Mouse (Mus musculus): ENCODE data around the gene Triml1.
A peak's percentile ranks its signal among the peaks of the same experiment; 100 is the strongest.

The Triml1 gene

DNA sequence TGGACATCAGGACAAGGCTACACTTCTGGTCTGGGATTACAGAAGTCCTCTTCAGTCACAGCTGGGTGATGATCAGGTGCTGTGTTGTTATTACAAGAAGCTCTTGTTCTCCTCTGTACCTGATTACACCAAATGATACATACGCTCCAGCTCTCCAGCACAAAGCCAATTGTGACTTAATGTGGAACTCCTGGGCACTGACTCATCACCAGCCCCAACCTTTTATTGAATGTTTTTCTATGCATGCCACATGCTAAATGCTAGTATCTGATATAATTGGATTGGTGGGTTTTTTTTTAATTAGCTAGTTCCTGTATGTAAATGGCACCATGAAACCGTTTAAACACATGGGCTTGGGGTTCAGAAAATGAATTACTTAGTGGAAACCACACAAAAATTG lies at the start of gene Triml1:
TSS of gene Triml1 (minus strand) at position 101 of the 400 bp plus-strand sequence.
- no peak for DNase-seq

DNA sequence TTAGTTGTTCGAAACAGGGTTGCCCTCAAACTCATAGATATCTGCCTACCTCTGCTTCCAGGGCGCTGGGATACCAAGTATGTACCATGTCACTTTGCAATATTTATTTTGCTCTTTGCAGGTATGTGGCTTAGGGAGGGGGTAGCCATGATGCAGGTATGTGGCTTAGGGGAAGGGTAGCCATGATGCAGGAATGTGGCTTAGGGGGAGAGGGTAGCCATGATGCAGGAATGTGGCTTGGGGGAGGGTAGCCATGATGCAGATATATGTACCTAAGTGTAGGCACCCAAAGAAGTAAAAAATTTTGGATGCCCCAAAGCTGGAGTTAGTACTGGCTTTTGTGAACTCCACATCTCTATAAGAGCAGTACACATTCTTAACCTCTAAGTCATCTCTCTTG lies 41.0 kb upstream of the Triml1 start:
- no peak for DNase-seq

DNA sequence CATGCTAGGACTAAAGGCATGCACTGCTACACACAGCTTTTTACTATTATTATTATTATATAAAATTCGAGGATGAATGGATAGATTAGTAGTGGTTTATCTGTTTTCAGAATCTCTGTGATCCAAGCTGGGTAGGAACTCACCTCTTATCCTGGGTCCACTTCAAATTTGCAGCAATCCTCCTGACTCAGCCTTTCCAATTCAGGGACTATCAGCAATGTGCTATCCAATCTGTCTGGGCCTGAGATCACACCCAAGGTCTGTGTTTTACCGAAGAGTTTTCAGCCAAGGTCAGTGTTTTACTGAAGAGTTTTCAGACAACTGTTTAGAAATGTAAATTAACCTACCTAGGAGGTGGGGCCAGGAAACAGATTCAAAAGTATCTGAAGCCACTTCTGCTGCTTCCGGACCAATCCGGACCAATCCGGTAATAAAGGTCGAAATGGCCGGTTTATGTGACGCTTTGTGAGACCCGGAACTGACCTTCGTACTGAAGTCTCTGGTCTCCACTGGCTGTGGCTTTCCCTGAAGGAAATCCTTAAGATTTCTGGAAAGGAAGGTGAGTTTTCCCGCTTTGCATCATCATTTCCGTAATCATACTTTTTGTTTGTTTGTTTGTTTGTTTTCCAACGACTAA lies 38.9 kb upstream of the Triml1 start, which contains the start of gene Triml2:
TSS of gene Triml2 (plus strand) at position 488 of the 637 bp plus-strand sequence.
- DNase-seq = no peak

DNA sequence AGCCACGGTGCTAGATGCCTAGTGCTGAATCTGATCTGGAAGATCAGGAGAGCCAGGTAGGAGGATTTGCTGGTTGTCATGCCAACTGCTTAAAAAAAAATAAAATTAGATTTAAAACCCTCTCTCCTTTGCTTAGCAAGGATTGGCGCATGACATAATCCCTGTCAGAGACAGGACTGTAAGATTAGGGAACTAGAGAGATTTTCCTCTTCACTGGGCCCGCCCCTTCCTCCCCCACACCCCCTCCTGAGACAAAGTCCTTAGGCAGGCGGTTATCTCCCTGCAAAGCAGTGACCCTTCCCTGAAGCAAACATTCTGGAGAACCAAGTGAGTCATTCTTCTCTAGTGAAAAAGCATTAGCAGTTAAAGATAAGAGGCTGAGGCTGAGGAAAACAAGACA lies 37.9 kb upstream of the Triml1 start:
- no peak for DNase-seq

DNA sequence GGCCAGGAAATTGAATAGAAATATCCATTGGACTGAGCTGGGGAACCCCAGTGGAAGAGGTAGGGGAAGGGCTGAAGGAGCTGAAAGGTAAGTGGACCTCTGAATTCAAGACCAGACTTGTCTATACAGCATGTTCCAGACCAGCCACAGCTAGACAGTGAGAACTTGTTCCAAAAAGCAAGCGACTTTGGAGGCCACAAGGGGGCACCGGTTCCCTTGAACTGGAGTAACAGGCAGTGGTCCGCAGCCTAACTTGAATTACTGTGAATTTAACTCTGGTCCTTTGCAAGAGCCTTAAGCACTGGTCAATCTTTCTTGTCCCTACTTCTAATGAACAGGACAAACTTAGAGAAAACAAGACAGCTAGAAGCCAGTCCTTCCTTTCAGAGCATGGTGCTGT lies 37.0 kb upstream of the Triml1 start:
- peak; percentile 3 to 30 for DNase-seq

DNA sequence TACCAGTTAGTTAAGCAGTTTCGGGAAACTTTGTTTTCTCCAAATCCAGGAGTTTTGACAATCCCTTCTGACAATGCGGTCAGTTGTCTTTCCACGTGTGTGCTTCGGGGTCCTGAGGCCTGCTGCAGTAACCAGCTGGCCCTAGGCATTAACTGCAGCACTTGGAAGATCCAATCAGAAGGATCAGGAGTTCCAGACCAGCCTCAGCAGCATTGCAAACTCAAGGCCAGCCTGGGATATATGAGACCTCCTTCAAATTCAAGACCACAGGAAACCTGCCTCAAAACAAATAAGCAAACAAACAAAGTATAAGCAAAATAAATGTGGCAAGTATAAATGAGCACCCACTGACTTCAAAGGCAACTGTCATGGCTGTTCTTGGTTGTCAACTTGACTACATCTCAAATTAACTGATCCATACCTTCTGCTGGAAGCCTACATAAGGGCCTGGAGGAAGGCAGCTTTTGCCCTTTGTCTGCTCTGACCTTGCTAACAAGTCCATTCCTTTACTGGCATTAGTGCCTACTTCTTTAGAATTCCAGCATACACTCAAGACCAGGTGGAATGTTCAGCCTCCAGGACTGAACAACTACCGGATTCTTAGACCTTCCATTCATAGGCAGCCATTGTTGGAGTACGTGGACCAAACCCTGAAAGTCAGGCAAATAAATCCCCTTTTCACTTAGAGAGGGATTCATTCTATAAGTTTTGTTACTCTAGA lies 35.6 kb upstream of the Triml1 start:
- no peak for DNase-seq

DNA sequence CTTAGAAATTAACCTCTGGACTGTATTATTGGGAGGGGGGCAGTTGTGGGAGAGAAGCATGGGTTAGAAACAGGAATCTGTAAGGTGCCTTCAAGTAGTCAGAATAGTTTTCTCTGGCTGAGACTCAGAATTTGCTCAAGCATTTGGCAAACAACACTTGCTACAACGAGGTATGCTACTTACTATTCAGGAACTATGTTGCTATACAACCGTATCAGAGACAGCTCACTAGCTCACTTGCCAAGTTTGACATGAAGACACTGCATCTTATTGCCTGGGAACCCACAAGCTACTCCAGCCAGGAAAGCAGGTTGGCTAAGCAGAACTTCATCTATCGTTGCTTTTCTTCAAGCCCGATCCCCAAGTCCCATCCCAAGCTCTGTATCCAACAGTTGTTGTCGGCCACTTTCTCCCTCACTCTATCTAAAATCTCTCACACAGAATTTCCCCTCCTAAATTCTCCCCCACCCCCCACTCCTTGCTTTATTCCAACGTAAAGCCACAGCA lies 28.0 kb upstream of the Triml1 start:
- DNase-seq = no peak

GRCm38 (mm10) chr8:43168083-43168482 lies 26.8 kb upstream of the Triml1 start:
- no peak for DNase-seq

- no peak for DNase-seq
These were observed 23.2 kb upstream of the Triml1 start for GRCm38 (mm10) chr8:43164453-43164852.

- no peak for DNase-seq
These were observed 22.0 kb upstream of the Triml1 start for GRCm38 (mm10) chr8:43163255-43163654.

DNA sequence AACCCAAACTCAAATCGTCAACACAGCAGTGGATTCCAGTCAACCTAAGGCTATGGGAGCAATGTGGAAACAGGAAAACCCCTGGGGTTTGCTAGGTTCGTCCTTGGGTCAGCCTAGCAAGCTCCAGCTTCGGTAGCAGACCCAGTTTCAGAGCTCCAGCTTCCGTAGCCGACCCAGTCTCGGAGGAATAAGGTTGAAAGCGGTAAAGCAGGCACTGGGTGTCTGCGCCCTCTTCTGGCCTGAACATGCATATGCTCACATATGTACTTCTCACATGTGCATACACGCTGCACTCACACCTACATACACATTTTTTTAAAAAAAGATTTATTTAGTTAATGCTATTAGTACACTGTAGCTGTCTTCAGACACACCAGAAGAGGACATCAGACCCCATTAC lies 8.0 kb upstream of the Triml1 start:
- DNase-seq = no peak

DNA sequence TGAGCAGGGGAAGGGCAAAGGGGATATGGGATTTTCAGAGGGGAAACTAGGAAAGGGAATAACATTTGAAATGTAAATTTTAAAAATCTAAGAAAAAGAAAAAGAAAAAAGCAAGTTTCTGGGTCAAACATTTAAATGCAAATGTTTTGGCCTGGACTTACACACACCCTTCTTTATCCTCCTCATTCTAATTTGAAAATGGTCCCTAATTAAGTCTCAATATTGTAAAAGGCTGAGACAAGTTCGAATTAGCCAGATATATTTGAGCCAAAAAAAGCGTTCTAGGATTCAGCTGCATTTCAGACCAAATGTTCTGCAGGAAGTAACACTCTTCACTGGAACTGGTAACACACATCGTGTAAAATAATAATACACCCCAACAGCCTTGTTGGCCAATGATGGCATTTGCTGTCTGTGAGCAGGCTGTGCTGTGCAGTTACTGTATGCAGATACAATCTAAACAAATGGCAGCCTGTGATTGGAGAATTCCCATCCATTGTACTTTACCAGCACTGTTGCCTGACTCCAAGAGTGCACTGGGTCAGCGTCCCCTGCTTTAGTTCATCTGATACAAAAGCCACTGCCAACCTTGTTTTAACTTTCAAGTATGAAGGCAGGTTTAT lies 30.0 kb downstream of the Triml1 start:
- no peak for DNase-seq
